Mouse (Mus musculus): Measurements from ENCODE around the gene Atp5d. TPM values are rescaled to one million over a fixed set of nuclear protein-coding genes. Genes with fewer than 3 reads are reported as not detected.

Atp5d gene
- polyA plus RNA-seq, 1 experiment from 2014 or later, result 433 TPM

- Histone ChIP-seq H3K4me2 (ENCODE audit: low read length) (peak overlapping the region; percentile 93), H3K27me3 (replicated peaks; ENCODE audit: control insufficient read depth, insufficient read depth, low read length) (no peaks in the 10 kb centered on the region), H3K9me3 (ENCODE audit: control insufficient read depth, low read length) (no peaks in the 10 kb centered on the region), H3K4me1 (replicated peaks; ENCODE audit: control insufficient read depth, insufficient read depth, low read length) (peaks cover 43% of the 10 kb centered on the region), H3K9ac (replicated peaks; ENCODE audit: low read depth, low read length) (peak overlapping the region; percentile 87), H3K27ac (ENCODE audit: low read length) (peak overlapping the region; percentile 93), H3K4me3 (replicated peaks; ENCODE audit: low read length) (peak overlapping the region; percentile 87), H3K36me3 (ENCODE audit: control insufficient read depth, insufficient read depth) (peaks cover 13% of the 10 kb centered on the region; the same call in 1 of the 2 replicates)
- 5% methylated on average over 27 of the region's 29 CpGs for whole genome bisulfite sequencing
- ATAC-seq, result no peak
Measured at GRCm38 (mm10) chr10:80136952-80137625, 1.3 kb upstream of the Atp5d start.

- Histone ChIP-seq H3K4me1 (replicated peaks; ENCODE audit: control insufficient read depth, insufficient read depth, low read length) (peaks cover 49% of the 10 kb centered on the region), H3K4me2 (ENCODE audit: low read length) (peak overlapping the region; percentile 93), H3K36me3 (ENCODE audit: control insufficient read depth, insufficient read depth) (peaks cover 13% of the 10 kb centered on the region; the same call in 1 of the 2 replicates), H3K9me3 (ENCODE audit: control insufficient read depth, low read length) (no peaks in the 10 kb centered on the region), H3K27me3 (replicated peaks; ENCODE audit: control insufficient read depth, insufficient read depth, low read length) (no peaks in the 10 kb centered on the region), H3K27ac (ENCODE audit: low read length) (peak overlapping the region; percentile 93), H3K9ac (replicated peaks; ENCODE audit: low read depth, low read length) (peak overlapping the region; percentile 87), H3K4me3 (replicated peaks; ENCODE audit: low read length) (peak overlapping the region; percentile 87)
- ATAC-seq, result no peak
- WGBS, result 1% methylated on average over 28 of the region's 33 CpGs
Measured at GRCm38 (mm10) chr10:80137626-80138552, 543 bp upstream of the Atp5d start.

- Histone ChIP-seq H3K27ac (ENCODE audit: low read length) (peak overlapping the region; percentile 93), H3K36me3 (ENCODE audit: control insufficient read depth, insufficient read depth) (peaks cover 6% of the 10 kb centered on the region; the same call in 1 of the 2 replicates), H3K9me3 (ENCODE audit: control insufficient read depth, low read length) (no peaks in the 10 kb centered on the region), H3K4me2 (ENCODE audit: low read length) (peak overlapping the region; percentile 93), H3K27me3 (replicated peaks; ENCODE audit: control insufficient read depth, insufficient read depth, low read length) (no peaks in the 10 kb centered on the region), H3K4me1 (replicated peaks; ENCODE audit: control insufficient read depth, insufficient read depth, low read length) (peaks cover 52% of the 10 kb centered on the region), H3K9ac (replicated peaks; ENCODE audit: low read depth, low read length) (peak overlapping the region; percentile 87), H3K4me3 (replicated peaks; ENCODE audit: low read length) (peak overlapping the region; percentile 87)
- ATAC-seq, result no peak
- WGBS, result under 1% methylated on average over 10 of the region's 10 CpGs
Measured at GRCm38 (mm10) chr10:80139439-80139775, 975 bp downstream of the Atp5d start.

GRCm38 (mm10) chr10:80139975-80140665, 1.7 kb downstream of the Atp5d start:
- Histone ChIP-seq H3K27ac (ENCODE audit: low read length) (no peak overlapping the region), H3K4me3 (replicated peaks; ENCODE audit: low read length) (no peak overlapping the region), H3K36me3 (ENCODE audit: control insufficient read depth, insufficient read depth) (peaks cover 2% of the 10 kb centered on the region; the same call in 1 of the 2 replicates), H3K4me1 (replicated peaks; ENCODE audit: control insufficient read depth, insufficient read depth, low read length) (peaks cover 52% of the 10 kb centered on the region), H3K9me3 (ENCODE audit: control insufficient read depth, low read length) (no peaks in the 10 kb centered on the region), H3K27me3 (replicated peaks; ENCODE audit: control insufficient read depth, insufficient read depth, low read length) (no peaks in the 10 kb centered on the region), H3K9ac (replicated peaks; ENCODE audit: low read depth, low read length) (no peak overlapping the region), H3K4me2 (ENCODE audit: low read length) (no peak overlapping the region)
- no peak for ATAC-seq
- 71% methylated on average over 10 of the region's 11 CpGs for WGBS

- H3K9me3 ChIP-seq (ENCODE audit: control insufficient read depth, low read length), result no peaks in the 10 kb centered on the region
Measured at GRCm38 (mm10) chr10:80140666-80141035, 2.2 kb downstream of the Atp5d start, which contains the start of gene Cbarp. Gene Cbarp (minus strand): TSS chr10:80140835.

GRCm38 (mm10) chr10:80141243-80141642, 2.8 kb downstream of the Atp5d start:
- Histone ChIP-seq H3K4me1 (replicated peaks; ENCODE audit: control insufficient read depth, insufficient read depth, low read length) (peaks cover 57% of the 10 kb centered on the region), H3K9me3 (ENCODE audit: control insufficient read depth, low read length) (no peaks in the 10 kb centered on the region), H3K36me3 (ENCODE audit: control insufficient read depth, insufficient read depth) (no peaks in the 10 kb centered on the region), H3K27ac (ENCODE audit: low read length) (peak overlapping the region; percentile 90), H3K4me2 (ENCODE audit: low read length) (peak overlapping the region; percentile 99), H3K27me3 (replicated peaks; ENCODE audit: control insufficient read depth, insufficient read depth, low read length) (no peaks in the 10 kb centered on the region), H3K9ac (replicated peaks; ENCODE audit: low read depth, low read length) (peak overlapping the region; percentile 38), H3K4me3 (replicated peaks; ENCODE audit: low read length) (peak overlapping the region; percentile 90)
- peak; percentile 58 for ATAC-seq
- under 1% methylated on average over 29 of the region's 29 CpGs for WGBS

More at GRCm38 (mm10) chr10:80140666-80141035, 2.2 kb downstream of the Atp5d start, which contains the start of gene Cbarp:
- peaks cover 55% of the 10 kb centered on the region for H3K4me1 ChIP-seq (replicated peaks; ENCODE audit: control insufficient read depth, insufficient read depth, low read length)
- no peaks in the 10 kb centered on the region for H3K36me3 ChIP-seq (ENCODE audit: control insufficient read depth, insufficient read depth)
- no peaks in the 10 kb centered on the region for H3K27me3 ChIP-seq (replicated peaks; ENCODE audit: control insufficient read depth, insufficient read depth, low read length)
- peak within 1 kb of the TSS; percentile 99 for H3K4me2 ChIP-seq (ENCODE audit: low read length)
- peak within 1 kb of the TSS; percentile 38 for H3K9ac ChIP-seq (replicated peaks; ENCODE audit: low read depth, low read length)
- 73% methylated on average over 10 of the region's 10 CpGs for WGBS
- H3K27ac ChIP-seq (ENCODE audit: low read length), result peak within 1 kb of the TSS; percentile 90
- peak within 1 kb of the TSS; percentile 90 for H3K4me3 ChIP-seq (replicated peaks; ENCODE audit: low read length)
- ATAC-seq, result no peak

GRCm38 (mm10) chr10:80141786-80142529, 3.5 kb downstream of the Atp5d start:
- H3K9ac ChIP-seq (replicated peaks; ENCODE audit: low read depth, low read length), result peak overlapping the region; percentile 93
- ATAC-seq, result peak; percentile 89
- H3K4me2 ChIP-seq (ENCODE audit: low read length), result peak overlapping the region; percentile 99
- no peaks in the 10 kb centered on the region for H3K36me3 ChIP-seq (ENCODE audit: control insufficient read depth, insufficient read depth)
- H3K9me3 ChIP-seq (ENCODE audit: control insufficient read depth, low read length), result no peaks in the 10 kb centered on the region
- H3K27me3 ChIP-seq (replicated peaks; ENCODE audit: control insufficient read depth, insufficient read depth, low read length), result no peaks in the 10 kb centered on the region
- H3K27ac ChIP-seq (ENCODE audit: low read length), result peak overlapping the region; percentile 90
- H3K4me1 ChIP-seq (replicated peaks; ENCODE audit: control insufficient read depth, insufficient read depth, low read length), result peaks cover 50% of the 10 kb centered on the region
- WGBS, result under 1% methylated on average over 43 of the region's 43 CpGs
- peak overlapping the region; percentile 90 for H3K4me3 ChIP-seq (replicated peaks; ENCODE audit: low read length)

GRCm38 (mm10) chr10:80142530-80142925, 4.1 kb downstream of the Atp5d start:
- WGBS, result under 1% methylated on average over 15 of the region's 15 CpGs
- ATAC-seq, result no peak
- Histone ChIP-seq H3K4me3 (replicated peaks; ENCODE audit: low read length) (peak overlapping the region; percentile 90), H3K4me2 (ENCODE audit: low read length) (peak overlapping the region; percentile 99), H3K27ac (ENCODE audit: low read length) (peak overlapping the region; percentile 74), H3K9ac (replicated peaks; ENCODE audit: low read depth, low read length) (peak overlapping the region; percentile 93), H3K27me3 (replicated peaks; ENCODE audit: control insufficient read depth, insufficient read depth, low read length) (no peaks in the 10 kb centered on the region), H3K9me3 (ENCODE audit: control insufficient read depth, low read length) (no peaks in the 10 kb centered on the region), H3K36me3 (ENCODE audit: control insufficient read depth, insufficient read depth) (no peaks in the 10 kb centered on the region), H3K4me1 (replicated peaks; ENCODE audit: control insufficient read depth, insufficient read depth, low read length) (peaks cover 46% of the 10 kb centered on the region)
